Mouse (Mus musculus): Measurements from ENCODE around the gene Cux1.

- no peak for TF ChIP-seq POLR2A (IDR thresholded peaks at IDR 0.05; ENCODE audit: insufficient read depth, low read depth, low read length)
- no peak for TF ChIP-seq CTCF (IDR thresholded peaks at IDR 0.05; ENCODE audit: insufficient read depth, low read depth, low read length)
These were observed 137.6 kb downstream of the Cux1 start for GRCm38 (mm10) chr5:136429647-136430046.

Data from olfactory bulb, adult 2 months (tissue).